Mouse (Mus musculus) lung, postnatal 0 days (tissue): Measurements from ENCODE around the gene Cenpc1.

Source experiments
- CTCF ChIP-seq: IDR thresholded peaks from 2 replicates; pipeline ENCODE4 v1.5.1; 2016; ENCODE audit warnings: antibody characterized with exemption, mild to moderate bottlenecking
- EP300 ChIP-seq: IDR thresholded peaks from 2 replicates; pipeline ENCODE4 v1.6.1; 2016; ENCODE audit warnings: antibody characterized with exemption, mild to moderate bottlenecking, control low read depth

DNA sequence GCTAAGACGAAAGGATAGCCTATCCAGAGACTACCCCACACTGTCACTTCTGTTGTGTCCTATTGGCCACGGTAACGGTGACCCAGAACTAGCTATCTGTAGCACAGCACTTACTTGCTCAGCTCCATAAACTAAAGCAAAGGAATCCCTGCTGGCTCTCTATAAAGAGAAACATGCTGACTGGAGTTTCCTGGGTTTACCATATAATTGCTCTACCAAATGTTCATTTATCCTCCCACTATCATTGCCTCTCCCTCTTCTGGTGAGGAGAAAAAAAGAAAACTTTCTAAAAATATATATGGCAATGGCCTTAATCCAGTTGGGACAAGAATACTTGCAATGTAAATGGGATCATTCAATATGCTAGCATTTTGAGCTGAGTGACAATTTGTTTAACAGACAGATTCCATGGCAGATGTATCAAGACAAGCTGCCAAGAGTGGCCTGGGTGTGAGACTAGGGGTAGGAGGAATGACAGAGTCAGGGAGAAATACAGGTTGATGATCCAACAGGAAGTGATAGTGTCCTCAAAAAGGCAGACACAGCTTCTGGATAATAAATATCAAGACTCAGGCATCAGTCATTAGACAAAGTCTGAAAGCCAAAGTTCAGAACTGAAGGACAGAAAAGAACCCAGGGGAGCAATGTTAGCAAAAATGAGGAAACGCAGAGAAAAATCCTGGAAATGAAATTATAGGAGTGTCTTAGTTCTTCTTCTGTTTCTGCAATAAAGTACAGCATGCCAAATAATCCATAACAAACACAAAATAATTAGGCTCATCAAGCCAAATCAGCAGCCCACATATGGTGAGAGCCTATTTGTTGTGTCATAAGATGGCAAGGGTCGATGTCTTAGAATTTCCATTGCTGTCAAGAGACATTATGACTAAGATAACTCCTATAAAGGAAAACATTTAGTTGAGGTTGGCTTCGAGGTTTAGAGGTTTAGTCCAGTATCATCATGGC is 68.6 kb downstream of the Cenpc1 start:
- no peak for TF ChIP-seq CTCF
- no peak for TF ChIP-seq EP300
